Mouse (Mus musculus): ENCODE measurements around the gene Hinfp. TPM values are rescaled to one million over a fixed set of nuclear protein-coding genes. Genes with fewer than 3 reads are reported as not detected.

Gene Hinfp
- 6.5 TPM for polyA plus RNA-seq (2014; fragmentation: Illumina TruSeq; extraction: RNeasy Lipid Tissue Mini Kit (QIAGEN cat#74804); ENCODE audit: low read depth, low replicate concordance)

GRCm38 (mm10) chr9:44305466-44306079, at the start of gene Hinfp:
TSS of gene Hinfp (minus strand) at chr9:44305671.

GRCm38 (mm10) chr9:44343781-44344421, 38.4 kb upstream of the Hinfp start, which contains the start of gene Hmbs:
TSS of gene Hmbs (minus strand) at chr9:44344228.

GRCm38 (mm10) chr9:44334396-44335330, 29.2 kb upstream of the Hinfp start, which contains the start of gene H2afx:
TSS of gene H2afx (plus strand) at chr9:44334694.

GRCm38 (mm10) chr9:44325768-44326370, 20.4 kb upstream of the Hinfp start, which contains the start of gene Dpagt1:
TSS of gene Dpagt1 (plus strand) at chr9:44326019.

GRCm38 (mm10) chr9:44319887-44320798, 14.7 kb upstream of the Hinfp start, which contains the start of gene C2cd2l:
TSS of gene C2cd2l (minus strand) at chr9:44320285.

DNA sequence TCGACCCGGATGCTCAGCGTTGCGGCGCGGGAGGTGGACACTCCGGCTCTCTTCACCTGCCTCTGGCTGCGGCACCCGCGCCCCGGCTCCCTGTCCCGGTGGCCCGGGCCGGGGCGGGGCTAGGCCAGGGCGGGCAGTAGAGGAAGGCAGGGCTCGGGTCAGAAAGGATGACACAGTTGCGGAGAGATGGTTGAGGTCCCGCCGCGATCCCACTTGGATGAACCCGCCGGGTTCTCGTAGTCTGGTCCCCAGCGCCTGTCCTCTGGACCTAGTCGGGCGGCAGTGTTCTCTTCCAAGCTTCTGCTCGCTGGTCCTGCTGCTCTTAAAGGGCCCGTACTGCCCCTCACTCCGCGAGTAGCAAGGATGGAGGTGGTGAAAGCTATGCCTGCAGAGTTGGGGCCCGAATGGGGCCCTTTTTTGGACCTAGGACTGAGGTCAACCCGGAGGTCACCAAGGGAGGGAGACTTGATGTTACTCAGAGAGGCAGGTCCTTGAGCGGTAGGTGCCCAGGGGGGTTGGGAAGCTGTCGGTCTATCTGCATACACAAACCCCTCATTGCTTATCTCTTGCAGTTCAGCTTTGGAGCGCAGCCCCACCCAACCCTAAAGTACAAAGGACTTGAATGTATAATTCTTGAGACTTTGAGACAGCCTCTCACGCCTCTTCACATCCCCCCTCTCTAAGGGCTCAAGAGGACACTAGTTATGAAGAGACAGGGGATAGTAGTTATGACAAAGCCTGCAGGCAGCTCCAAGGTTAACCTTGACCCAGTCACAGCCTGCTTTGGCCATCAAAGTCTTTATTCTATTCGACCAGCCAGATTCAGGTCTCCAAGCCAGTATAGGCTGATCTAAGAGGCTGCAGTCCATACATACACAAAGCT, 17.2 kb downstream of the Hinfp start, which contains the start of gene Abcg4:
Abcg4 (minus strand) TSS at position 540 of the 883 bp plus-strand sequence.

GRCm38 (mm10) chr9:44268432-44268831, 37.0 kb downstream of the Hinfp start, which contains the start of gene Nlrx1:
TSS of gene Nlrx1 (minus strand) at chr9:44268599.

GRCm38 (mm10) chr9:44251314-44251713, 54.2 kb downstream of the Hinfp start, which contains the start of gene Pdzd3:
TSS of gene Pdzd3 (minus strand) at chr9:44251471.

Other genes starting within 250 kb of the Hinfp start
- 1.5 TPM for gene Usp2, start 238.7 kb downstream of the Hinfp start, polyA plus RNA-seq (2014; fragmentation: Illumina TruSeq; extraction: RNeasy Lipid Tissue Mini Kit (QIAGEN cat#74804); ENCODE audit: low read depth, low replicate concordance)
- gene Mfrp, start 203.9 kb downstream of the Hinfp start, polyA plus RNA-seq (2014; fragmentation: Illumina TruSeq; extraction: RNeasy Lipid Tissue Mini Kit (QIAGEN cat#74804); ENCODE audit: low read depth, low replicate concordance), result not detected
- gene C1qtnf5, start 198.4 kb downstream of the Hinfp start, polyA plus RNA-seq (2014; fragmentation: Illumina TruSeq; extraction: RNeasy Lipid Tissue Mini Kit (QIAGEN cat#74804); ENCODE audit: low read depth, low replicate concordance), result not detected
- gene Gm49380, start 192.2 kb downstream of the Hinfp start, polyA plus RNA-seq (2014; fragmentation: Illumina TruSeq; extraction: RNeasy Lipid Tissue Mini Kit (QIAGEN cat#74804); ENCODE audit: low read depth, low replicate concordance), result not detected
- gene Rnf26, start 192.2 kb downstream of the Hinfp start, polyA plus RNA-seq (2014; fragmentation: Illumina TruSeq; extraction: RNeasy Lipid Tissue Mini Kit (QIAGEN cat#74804); ENCODE audit: low read depth, low replicate concordance), result 1.1 TPM
- 1.6 TPM for gene Mcam, start 171.2 kb downstream of the Hinfp start, polyA plus RNA-seq (2014; fragmentation: Illumina TruSeq; extraction: RNeasy Lipid Tissue Mini Kit (QIAGEN cat#74804); ENCODE audit: low read depth, low replicate concordance)
- 5.1 TPM for gene Cbl, start 71.6 kb downstream of the Hinfp start, polyA plus RNA-seq (2014; fragmentation: Illumina TruSeq; extraction: RNeasy Lipid Tissue Mini Kit (QIAGEN cat#74804); ENCODE audit: low read depth, low replicate concordance)
- gene Ccdc153, start 65.0 kb downstream of the Hinfp start, polyA plus RNA-seq (2014; fragmentation: Illumina TruSeq; extraction: RNeasy Lipid Tissue Mini Kit (QIAGEN cat#74804); ENCODE audit: low read depth, low replicate concordance), result not detected
- gene Pdzd3, start 54.2 kb downstream of the Hinfp start, polyA plus RNA-seq (2014; fragmentation: Illumina TruSeq; extraction: RNeasy Lipid Tissue Mini Kit (QIAGEN cat#74804); ENCODE audit: low read depth, low replicate concordance), result not detected
- gene Nlrx1, start 37.1 kb downstream of the Hinfp start, polyA plus RNA-seq (2014; fragmentation: Illumina TruSeq; extraction: RNeasy Lipid Tissue Mini Kit (QIAGEN cat#74804); ENCODE audit: low read depth, low replicate concordance), result 0.34 TPM
- gene Abcg4, start 17.1 kb downstream of the Hinfp start, polyA plus RNA-seq (2014; fragmentation: Illumina TruSeq; extraction: RNeasy Lipid Tissue Mini Kit (QIAGEN cat#74804); ENCODE audit: low read depth, low replicate concordance), result not detected
- gene C2cd2l, start 14.6 kb upstream of the Hinfp start, polyA plus RNA-seq (2014; fragmentation: Illumina TruSeq; extraction: RNeasy Lipid Tissue Mini Kit (QIAGEN cat#74804); ENCODE audit: low read depth, low replicate concordance), result 2.1 TPM
- gene Dpagt1, start 20.3 kb upstream of the Hinfp start, polyA plus RNA-seq (2014; fragmentation: Illumina TruSeq; extraction: RNeasy Lipid Tissue Mini Kit (QIAGEN cat#74804); ENCODE audit: low read depth, low replicate concordance), result 14.6 TPM
- 1.0 TPM for gene H2afx, start 29.0 kb upstream of the Hinfp start, polyA plus RNA-seq (2014; fragmentation: Illumina TruSeq; extraction: RNeasy Lipid Tissue Mini Kit (QIAGEN cat#74804); ENCODE audit: low read depth, low replicate concordance)
- 36.4 TPM for gene Hmbs, start 38.6 kb upstream of the Hinfp start, polyA plus RNA-seq (2014; fragmentation: Illumina TruSeq; extraction: RNeasy Lipid Tissue Mini Kit (QIAGEN cat#74804); ENCODE audit: low read depth, low replicate concordance)
- 8.1 TPM for gene Vps11, start 56.0 kb upstream of the Hinfp start, polyA plus RNA-seq (2014; fragmentation: Illumina TruSeq; extraction: RNeasy Lipid Tissue Mini Kit (QIAGEN cat#74804); ENCODE audit: low read depth, low replicate concordance)
- gene Hyou1, start 73.8 kb upstream of the Hinfp start, polyA plus RNA-seq (2014; fragmentation: Illumina TruSeq; extraction: RNeasy Lipid Tissue Mini Kit (QIAGEN cat#74804); ENCODE audit: low read depth, low replicate concordance), result 21.1 TPM
- gene Slc37a4, start 91.2 kb upstream of the Hinfp start, polyA plus RNA-seq (2014; fragmentation: Illumina TruSeq; extraction: RNeasy Lipid Tissue Mini Kit (QIAGEN cat#74804); ENCODE audit: low read depth, low replicate concordance), result 32.4 TPM
- 495 TPM for gene Rps25, start 101.5 kb upstream of the Hinfp start, polyA plus RNA-seq (2014; fragmentation: Illumina TruSeq; extraction: RNeasy Lipid Tissue Mini Kit (QIAGEN cat#74804); ENCODE audit: low read depth, low replicate concordance)
- 20.4 TPM for gene Trappc4, start 101.9 kb upstream of the Hinfp start, polyA plus RNA-seq (2014; fragmentation: Illumina TruSeq; extraction: RNeasy Lipid Tissue Mini Kit (QIAGEN cat#74804); ENCODE audit: low read depth, low replicate concordance)
- 16.2 TPM for gene Ccdc84, start 112.9 kb upstream of the Hinfp start, polyA plus RNA-seq (2014; fragmentation: Illumina TruSeq; extraction: RNeasy Lipid Tissue Mini Kit (QIAGEN cat#74804); ENCODE audit: low read depth, low replicate concordance)
- gene Foxr1, start 135.5 kb upstream of the Hinfp start, polyA plus RNA-seq (2014; fragmentation: Illumina TruSeq; extraction: RNeasy Lipid Tissue Mini Kit (QIAGEN cat#74804); ENCODE audit: low read depth, low replicate concordance), result not detected
- not detected for gene Upk2, start 149.3 kb upstream of the Hinfp start, polyA plus RNA-seq (2014; fragmentation: Illumina TruSeq; extraction: RNeasy Lipid Tissue Mini Kit (QIAGEN cat#74804); ENCODE audit: low read depth, low replicate concordance)
- gene Bcl9l, start 177.2 kb upstream of the Hinfp start, polyA plus RNA-seq (2014; fragmentation: Illumina TruSeq; extraction: RNeasy Lipid Tissue Mini Kit (QIAGEN cat#74804); ENCODE audit: low read depth, low replicate concordance), result 0.82 TPM

Measured in liver, adult 10 weeks (tissue).